Mouse (Mus musculus) frontal cortex, postnatal 25 days (tissue): ENCODE results near the gene Slc35e3.
"Not testable (repeated sequence)": the region's sequence is repeated elsewhere in the genome, so short reads cannot be mapped to it uniquely, and the experiment has no call there.

Experiments
- DNase-seq, 2 experiments: peaks; one replicate each; pipeline ENCODE4 v3.0.0; 2022; ENCODE audit warnings: low spot score in 2 of 2

The Slc35e3 gene

GRCm38 (mm10) chr10:117714048-117714545, 32.1 kb downstream of the Slc35e3 start:
- DNase-seq, result no peak

DNA sequence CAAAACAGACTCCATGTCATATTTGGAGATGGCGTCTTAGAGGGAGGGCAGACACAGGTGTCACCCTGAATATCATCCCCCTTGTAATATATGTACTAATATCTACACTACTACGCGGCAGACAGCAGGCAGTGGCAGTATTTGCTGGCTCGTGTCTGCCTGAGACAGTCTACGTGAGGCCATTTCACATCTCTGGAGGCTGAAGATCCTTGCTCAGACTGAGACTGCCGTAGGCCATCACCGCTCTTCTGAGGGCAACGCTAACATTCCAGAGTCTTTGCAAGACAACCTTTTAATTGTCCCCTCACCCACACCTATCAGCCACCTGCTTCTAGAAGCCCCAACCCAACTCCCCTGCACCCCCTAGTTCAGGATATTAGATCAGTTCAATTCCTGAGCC, 32.7 kb downstream of the Slc35e3 start:
- no peak for DNase-seq

DNA sequence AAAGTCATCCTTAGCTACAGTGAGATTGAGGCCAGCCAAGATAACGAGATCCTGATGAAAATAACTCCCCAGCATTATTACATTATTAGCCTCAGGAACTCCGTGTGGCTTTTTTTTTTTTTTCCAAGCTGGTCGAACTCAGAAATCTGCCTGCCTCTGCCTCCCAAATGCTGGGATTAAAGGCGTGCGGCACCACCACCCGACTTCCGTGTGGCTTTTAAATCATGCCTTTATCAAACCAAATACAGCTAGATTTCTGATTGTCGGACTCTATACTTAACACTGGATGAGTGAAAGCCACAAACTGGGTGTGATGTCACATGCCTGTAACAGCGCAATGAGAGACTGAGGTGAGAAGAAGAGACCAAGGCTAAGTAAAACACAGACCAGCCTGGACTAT, 33.3 kb downstream of the Slc35e3 start:
- DNase-seq, result no peak

DNA sequence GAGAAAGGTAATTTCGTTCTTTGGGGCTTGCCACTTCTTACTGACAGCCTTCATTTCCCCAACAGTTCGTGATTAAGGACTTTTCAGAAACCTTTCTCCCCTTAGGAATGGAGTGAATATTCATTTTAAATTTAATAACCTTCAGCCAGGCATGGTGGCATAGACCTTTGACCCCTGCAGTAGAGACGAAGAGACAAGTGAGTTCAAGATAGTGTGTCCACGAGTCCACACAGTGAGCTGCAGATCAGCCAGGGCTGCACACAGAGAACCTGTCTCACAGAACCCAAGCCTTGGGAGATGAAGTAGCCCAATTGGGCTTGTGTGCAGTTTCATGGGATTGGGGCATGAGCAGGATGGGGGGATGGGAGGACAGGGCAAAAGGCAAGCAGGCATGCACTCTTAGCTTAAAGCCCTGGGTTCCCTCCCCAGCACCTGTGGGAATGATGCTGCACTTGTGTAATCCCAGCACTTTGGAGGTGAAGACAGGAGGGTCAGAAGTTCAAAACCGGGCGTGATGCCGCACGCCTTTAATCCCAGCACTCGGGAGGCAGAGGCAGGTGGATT, 33.9 kb downstream of the Slc35e3 start:
- no peak for DNase-seq

- DNase-seq, result no peak
Observed at GRCm38 (mm10) chr10:117711408-117711807, 34.8 kb downstream of the Slc35e3 start.

GRCm38 (mm10) chr10:117710604-117711141, 35.5 kb downstream of the Slc35e3 start, which contains the start of gene Mdm2:
Mdm2 (minus strand) TSS chr10:117710758.
- peak; percentile 97 for DNase-seq

DNA sequence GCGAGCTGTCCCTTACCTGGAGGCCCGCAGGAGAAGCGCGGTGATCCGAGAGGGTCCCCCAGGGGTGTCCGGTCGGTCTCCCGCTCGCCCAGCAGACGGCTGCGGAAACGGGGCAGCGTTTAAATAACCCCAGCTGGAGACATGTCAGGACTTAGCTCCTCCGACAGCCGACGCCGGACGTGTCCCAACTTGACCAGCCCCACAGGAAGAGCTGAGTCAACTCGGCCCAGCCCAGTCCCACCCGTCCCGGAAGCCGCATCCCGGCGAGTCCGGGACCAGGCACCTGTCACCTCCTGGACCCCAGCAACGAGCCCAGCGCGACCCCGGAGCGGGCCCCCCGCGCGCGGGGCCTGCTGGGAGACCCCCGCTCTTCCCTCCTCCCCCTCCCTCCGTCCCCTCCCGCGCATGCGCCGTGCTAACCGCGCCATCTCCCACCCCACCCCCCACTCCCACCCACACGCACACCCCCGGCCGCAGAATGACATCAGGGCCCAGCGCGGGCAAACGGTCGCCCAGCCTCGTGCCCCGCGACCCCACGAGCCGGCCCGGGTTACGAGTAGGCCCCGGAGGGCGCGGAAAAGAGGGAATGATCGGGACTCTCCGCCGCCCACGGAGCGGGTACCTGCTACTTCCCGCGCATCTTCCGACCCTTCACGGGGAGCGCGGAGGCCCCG, 36.1 kb downstream of the Slc35e3 start:
- peak; percentile 55 to 57 for DNase-seq

DNA sequence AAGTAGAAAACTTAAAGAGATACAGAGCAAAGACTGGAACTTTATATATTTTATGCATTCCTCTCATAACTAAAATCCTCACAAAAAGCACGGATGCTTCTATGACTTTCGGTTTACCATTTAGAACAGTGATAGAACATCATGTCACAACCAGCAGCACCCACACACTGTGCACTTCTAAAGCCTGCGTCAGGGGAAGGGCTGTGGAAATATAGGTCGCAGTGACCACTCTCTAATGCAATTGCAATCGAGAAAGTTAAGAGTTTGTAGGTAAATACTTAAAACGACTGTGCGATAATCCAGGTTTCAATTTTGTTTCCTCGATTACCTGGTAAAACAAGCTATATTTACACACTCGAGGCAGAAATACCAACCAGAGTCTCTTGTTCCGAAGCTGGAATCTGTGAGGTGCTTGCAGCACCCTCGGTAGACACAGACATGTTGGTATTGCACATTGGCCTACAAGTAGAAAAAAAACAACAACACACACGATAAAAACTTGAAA, 36.8 kb downstream of the Slc35e3 start:
- no peak for DNase-seq

- no peak for DNase-seq
Observed at GRCm38 (mm10) chr10:117708856-117709255, 37.3 kb downstream of the Slc35e3 start.

DNA sequence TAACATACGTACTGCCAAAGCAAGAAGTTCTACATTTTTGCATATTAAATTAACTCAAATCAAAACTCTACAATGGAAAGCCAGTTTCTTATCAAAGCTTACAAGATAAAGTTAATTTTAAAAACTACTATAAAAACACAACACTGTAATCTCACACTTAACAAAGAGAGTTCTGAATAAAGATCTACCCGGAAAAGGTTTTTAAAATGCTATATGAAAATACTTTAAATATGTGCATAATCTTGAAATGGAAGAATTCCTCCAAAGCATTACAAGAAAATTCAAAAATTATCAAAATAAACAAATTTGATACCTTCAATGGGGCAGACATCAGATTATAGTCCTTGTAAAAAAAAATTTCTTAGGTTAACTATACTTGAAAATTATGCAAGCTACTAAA, 37.8 kb downstream of the Slc35e3 start:
- no peak for DNase-seq

DNA sequence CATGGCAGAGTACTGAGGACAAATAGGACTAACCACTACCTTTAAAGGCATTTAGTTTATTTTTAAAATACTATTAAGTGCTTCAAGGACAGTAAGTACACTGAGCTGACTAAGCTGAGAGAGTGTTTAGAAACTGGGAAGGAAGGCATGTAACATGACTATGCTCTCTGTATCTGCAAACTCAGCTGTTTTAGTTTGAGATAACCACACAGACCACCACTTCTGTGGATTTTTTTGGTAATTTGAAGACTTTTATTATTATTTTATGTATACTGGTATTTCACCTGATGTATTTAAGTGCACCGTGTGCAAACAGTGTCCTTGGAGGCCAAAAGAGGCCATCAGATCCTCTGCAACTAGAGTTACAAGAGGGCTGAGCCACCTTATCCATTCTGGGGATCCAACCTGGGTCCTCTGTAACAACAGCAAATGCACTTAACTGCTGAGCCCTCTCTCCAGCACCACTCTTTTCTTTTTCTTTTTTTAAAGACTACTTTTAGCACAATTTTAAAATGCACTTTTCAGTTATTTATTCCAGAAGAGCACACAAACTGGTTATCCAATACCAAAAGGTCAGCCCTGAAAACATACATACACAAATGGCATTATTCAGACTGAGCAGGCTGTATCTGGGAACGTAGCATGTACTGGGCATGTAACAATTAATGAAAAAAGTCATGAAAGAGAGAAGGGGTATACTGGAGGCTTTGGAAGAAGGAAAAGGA, 38.9 kb downstream of the Slc35e3 start:
- no peak for DNase-seq

DNA sequence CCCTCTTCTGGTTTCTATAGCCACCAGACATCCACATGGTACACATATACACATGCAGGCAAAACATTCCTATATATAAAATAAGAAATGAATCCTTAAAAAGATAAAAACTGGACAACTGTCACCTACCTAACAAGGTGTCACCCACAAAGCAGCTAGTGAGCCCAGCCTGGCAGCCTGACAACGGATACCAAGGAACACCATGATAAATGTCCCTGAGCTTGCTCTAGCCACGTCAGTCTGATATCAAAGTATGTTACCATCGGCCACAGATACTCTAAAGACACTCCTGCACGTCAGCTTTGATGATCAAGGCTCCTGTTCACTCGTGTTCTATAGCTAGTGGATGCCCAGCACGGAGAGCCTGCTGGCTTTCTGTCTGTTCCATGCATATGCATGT, 39.7 kb downstream of the Slc35e3 start:
- no peak for DNase-seq

DNA sequence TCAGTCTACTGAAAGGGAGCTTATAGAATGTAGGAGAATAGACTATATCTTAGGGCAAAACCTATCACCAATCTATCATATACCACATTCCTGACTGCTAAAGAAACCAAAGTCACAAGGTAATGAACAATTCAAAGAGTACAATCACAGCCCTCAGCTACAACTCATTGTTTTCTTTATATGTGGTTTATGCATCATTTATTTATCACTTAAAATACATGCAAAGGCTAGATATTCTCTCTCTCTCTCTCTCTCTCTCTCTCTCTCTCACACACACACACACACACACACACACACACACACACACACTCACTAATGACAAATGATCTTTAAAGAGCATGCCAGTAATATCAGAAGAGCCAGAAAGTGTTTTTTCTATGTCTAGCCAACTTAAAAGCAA, 40.4 kb downstream of the Slc35e3 start:
- no peak for DNase-seq

DNA sequence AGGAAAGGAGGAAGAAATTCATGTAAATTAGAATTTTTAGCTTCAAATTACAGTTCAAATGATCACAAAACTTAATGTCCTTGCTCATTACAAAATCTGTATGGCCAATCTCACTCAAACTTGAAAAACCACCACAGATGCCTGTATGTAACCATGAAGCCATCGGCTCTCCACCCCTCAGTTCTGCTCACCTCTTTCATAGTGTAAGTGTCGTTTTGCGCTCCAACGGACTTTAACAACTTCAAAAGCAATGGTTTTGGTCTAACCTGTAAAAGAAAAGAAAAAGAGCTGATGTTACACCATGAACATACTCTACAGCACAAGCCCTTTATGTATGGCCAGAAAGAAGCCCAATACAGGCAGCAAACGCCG, 41.2 kb downstream of the Slc35e3 start:
- DNase-seq, result no peak

- not testable (repeated sequence) for DNase-seq
Observed at GRCm38 (mm10) chr10:117704314-117704963, 41.7 kb downstream of the Slc35e3 start.

GRCm38 (mm10) chr10:117703506-117703905, 42.7 kb downstream of the Slc35e3 start:
- no peak for DNase-seq

DNA sequence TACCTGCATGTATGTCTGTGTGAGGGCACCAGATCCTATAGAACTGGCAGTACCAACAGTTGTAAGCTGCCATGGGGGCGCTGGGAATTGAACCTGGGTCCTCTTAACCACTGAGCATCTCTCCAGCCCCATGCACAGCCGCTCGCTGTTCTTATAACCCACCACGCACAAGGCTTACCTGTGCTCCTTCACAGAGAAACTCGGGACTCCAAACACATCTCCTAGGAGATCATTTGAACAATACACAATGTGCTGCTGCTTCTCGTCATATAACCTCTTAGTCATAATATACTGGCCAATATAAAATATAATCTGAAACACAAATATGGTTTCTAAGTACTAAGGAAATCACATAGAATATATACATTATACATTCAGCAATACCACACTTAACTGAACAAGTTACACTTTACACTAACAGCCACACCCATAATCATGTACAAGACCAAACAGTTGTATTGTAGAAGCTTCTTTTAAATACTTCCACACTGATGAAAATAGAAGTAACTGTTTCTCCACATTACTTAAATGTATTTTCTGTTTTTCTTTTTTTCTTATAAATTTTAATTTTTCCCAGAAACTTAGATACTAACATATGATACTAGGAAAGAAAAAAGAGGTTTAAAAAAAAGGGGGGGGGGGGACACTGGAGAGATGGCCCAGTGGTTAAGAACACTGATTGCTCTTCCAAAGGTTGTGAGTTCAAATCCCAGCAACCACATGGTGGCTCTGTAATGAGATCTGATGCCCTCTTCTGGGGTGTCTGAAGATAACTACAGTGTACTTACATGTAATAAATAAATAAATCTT, 43.9 kb downstream of the Slc35e3 start:
- DNase-seq, result no peak

GRCm38 (mm10) chr10:117701034-117701829, 44.9 kb downstream of the Slc35e3 start:
- DNase-seq, result no peak

- DNase-seq, result no peak
Observed at GRCm38 (mm10) chr10:117700450-117700849, 45.7 kb downstream of the Slc35e3 start.

DNA sequence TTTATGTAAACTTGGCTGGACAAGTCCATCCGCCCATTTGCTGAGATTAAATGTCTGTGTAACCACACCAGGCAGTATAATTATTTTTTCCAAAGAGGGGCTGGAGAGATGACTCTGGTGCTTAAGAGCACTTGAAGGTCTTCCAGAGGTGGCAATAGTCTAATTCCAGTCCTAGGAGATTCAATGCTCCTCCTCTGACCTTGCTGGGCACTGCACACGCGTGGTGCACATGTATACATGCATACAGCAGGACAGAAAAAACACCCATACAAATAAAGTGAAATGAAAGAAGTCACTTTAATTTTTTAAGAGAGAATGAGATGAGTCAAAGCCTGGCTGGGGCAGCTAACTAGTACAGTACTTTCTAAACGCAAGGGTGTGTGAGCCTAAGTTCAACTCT, 46.3 kb downstream of the Slc35e3 start:
- no peak for DNase-seq
